Mouse (Mus musculus) CH12.LX (cell line): Measurements from ENCODE around the gene Tnfaip2. TPM values are rescaled to one million over a fixed set of nuclear protein-coding genes. Genes with fewer than 3 reads are reported as not detected.

ENCODE experiments used
- DNase-seq: peaks from one replicate; pipeline ENCODE4 v3.0.0-alpha.2; 2013; ENCODE audit errors: extremely low read depth
- H3K27ac ChIP-seq: 2 replicates; pipeline ENCODE4 v1.5.1; 2012; ENCODE audit warnings: low read depth, mild to moderate bottlenecking, control low read depth, moderate library complexity; ENCODE audit not compliant: insufficient read depth
- H3K27me3 ChIP-seq: replicated peaks from 2 replicates; pipeline ENCODE3; 2012; ENCODE audit warnings: inconsistent platforms
- H3K36me3 ChIP-seq, 2 experiments: replicated peaks in 1 of 2; 2 replicates each; pipeline versions ENCODE3 to v1.6.1; 2012; ENCODE audit warnings: inconsistent platforms in 1 of 2, low read length in 1 of 2, mild to moderate bottlenecking in 1 of 2, mixed read lengths in 1 of 2, moderate library complexity in 1 of 2; ENCODE audit not compliant: control insufficient read depth in 1 of 2, insufficient read depth in 1 of 2
- H3K4me1 ChIP-seq, 2 experiments: 2 replicates each; pipeline ENCODE4 v1.6.1; 2012; ENCODE audit warnings: inconsistent platforms in 1 of 2, moderate library complexity in 1 of 2; ENCODE audit not compliant: insufficient read depth in 2 of 2, control insufficient read depth in 1 of 2
- H3K4me2 ChIP-seq: 2 replicates; pipeline ENCODE4 v1.6.1; 2012; ENCODE audit warnings: low read depth, mild to moderate bottlenecking, control low read depth; ENCODE audit not compliant: poor library complexity, insufficient read depth, severe bottlenecking
- H3K4me3 ChIP-seq, 3 experiments: fragments of 150-350 bp in 1 of 3; sonication (generic) in 1 of 3; replicated peaks in 1 of 3; 2 replicates each; pipeline versions ENCODE3 to v1.5.1; 2011 to 2012; ENCODE audit warnings: low read depth in 2 of 3, low read length in 2 of 3, mild to moderate bottlenecking in 2 of 3, moderate library complexity in 2 of 3, control low read depth in 1 of 3, improper control_type of control experiment in 1 of 3, inconsistent platforms in 1 of 3, mixed read lengths in 1 of 3; ENCODE audit not compliant: poor library complexity in 1 of 3
- H3K79me2 ChIP-seq: replicated peaks from 2 replicates; pipeline ENCODE4 v1.6.1; 2012; ENCODE audit warnings: mild to moderate bottlenecking, moderate library complexity; ENCODE audit not compliant: control insufficient read depth, poor library complexity, insufficient read depth, severe bottlenecking; ENCODE audit errors: extremely low read depth
- H3K9ac ChIP-seq: 2 replicates; pipeline ENCODE4 v1.6.1; 2012; ENCODE audit warnings: low read depth, mild to moderate bottlenecking, control low read depth, moderate library complexity; ENCODE audit not compliant: insufficient read depth
- H3K9me3 ChIP-seq: replicated peaks from 2 replicates; pipeline ENCODE3; 2012; ENCODE audit warnings: low read length, inconsistent platforms, mixed read lengths
- CHD2 ChIP-seq: IDR thresholded peaks from 2 replicates; pipeline ENCODE4 v1.6.1; 2011; ENCODE audit warnings: low read length, improper control_type of control experiment
- CTCF ChIP-seq, 2 experiments: IDR thresholded peaks in 1 of 2; conservative IDR thresholded peaks in 1 of 2; 2 replicates each; pipeline ENCODE4 v1.5.1; 2011 to 2012; ENCODE audit warnings: low read depth in 2 of 2, low read length in 2 of 2, improper control_type of control experiment in 1 of 2, inconsistent platforms in 1 of 2, mild to moderate bottlenecking in 1 of 2, moderate library complexity in 1 of 2
- GABPA ChIP-seq: IDR thresholded peaks from 2 replicates; pipeline ENCODE4 v1.6.1; 2012; ENCODE audit warnings: low read depth, low read length, improper control_type of control experiment, inconsistent platforms; ENCODE audit not compliant: insufficient replicate concordance
- HCFC1 ChIP-seq: IDR thresholded peaks from 2 replicates; pipeline ENCODE4 v1.6.1; 2012; ENCODE audit warnings: low read depth, mild to moderate bottlenecking, inconsistent platforms, low read length, improper control_type of control experiment
- IRF4 ChIP-seq: IDR thresholded peaks from 2 replicates; pipeline ENCODE4 v1.6.1; 2014; ENCODE audit warnings: low read depth, mild to moderate bottlenecking, inconsistent platforms, low read length, improper control_type of control experiment
- KAT2A ChIP-seq: IDR thresholded peaks from 2 replicates; pipeline ENCODE4 v1.6.1; 2012; ENCODE audit warnings: low read length, improper control_type of control experiment, inconsistent platforms; ENCODE audit not compliant: insufficient replicate concordance
- MAFK ChIP-seq: IDR thresholded peaks from 2 replicates; pipeline ENCODE4 v1.6.1; 2011; ENCODE audit warnings: low read length, improper control_type of control experiment; ENCODE audit not compliant: insufficient replicate concordance
- MAZ ChIP-seq: IDR thresholded peaks from 2 replicates; pipeline ENCODE4 v1.6.1; 2012; ENCODE audit warnings: low read depth, mild to moderate bottlenecking, inconsistent platforms, low read length, improper control_type of control experiment, moderate library complexity
- MEF2A ChIP-seq: IDR thresholded peaks from 2 replicates; pipeline ENCODE4 v1.6.1; 2014; ENCODE audit warnings: low read depth, mild to moderate bottlenecking, inconsistent platforms, low read length, improper control_type of control experiment, borderline replicate concordance
- MXI1 ChIP-seq: IDR thresholded peaks from 2 replicates; pipeline ENCODE4 v1.6.1; 2011; ENCODE audit warnings: mild to moderate bottlenecking, low read depth, low read length, improper control_type of control experiment
- MYC ChIP-seq: IDR thresholded peaks from 2 replicates; pipeline ENCODE4 v1.6.1; 2011; ENCODE audit warnings: low read depth, mild to moderate bottlenecking, improper control_type of control experiment, low read length
- NELFE ChIP-seq: IDR thresholded peaks from 2 replicates; pipeline ENCODE4 v1.6.1; 2011; ENCODE audit warnings: low read depth, low read length, improper control_type of control experiment
- PAX5 ChIP-seq: IDR thresholded peaks from 2 replicates; pipeline ENCODE4 v1.6.1; 2012; ENCODE audit warnings: low read length, inconsistent platforms, mixed read lengths
- RAD21 ChIP-seq: IDR thresholded peaks from 2 replicates; pipeline ENCODE4 v1.6.1; 2011; ENCODE audit warnings: low read depth, mild to moderate bottlenecking, low read length, improper control_type of control experiment, moderate library complexity
- RCOR1 ChIP-seq: conservative IDR thresholded peaks from 2 replicates; pipeline ENCODE4 v1.6.1; 2012; ENCODE audit warnings: low read depth, mild to moderate bottlenecking, inconsistent platforms, low read length, improper control_type of control experiment
- SMC3 ChIP-seq: IDR thresholded peaks from 2 replicates; pipeline ENCODE4 v1.6.1; 2011; ENCODE audit warnings: low read depth, low read length, improper control_type of control experiment
- UBTF ChIP-seq: IDR thresholded peaks from 2 replicates; pipeline ENCODE4 v1.6.1; 2012; ENCODE audit warnings: low read depth, mild to moderate bottlenecking, inconsistent platforms, low read length, improper control_type of control experiment, moderate library complexity
- USF1 ChIP-seq: IDR thresholded peaks from 2 replicates; pipeline ENCODE4 v1.6.1; 2014; ENCODE audit warnings: low read depth, mild to moderate bottlenecking, inconsistent platforms, low read length, improper control_type of control experiment
- ZC3H11A ChIP-seq: IDR thresholded peaks from 2 replicates; pipeline ENCODE4 v1.6.1; 2012; ENCODE audit warnings: low read depth, mild to moderate bottlenecking, inconsistent platforms, low read length, improper control_type of control experiment
- dilution Hi-C: fragments of 300-500 bp; cut with MboI; formaldehyde crosslinking; loops from 2 replicates; pipeline ENCODE4 v1.14.3; 2020; ENCODE audit warnings: low sequenced_read_pairs; ENCODE audit not compliant: extremely low pct_unique_long_range_greater_than_20kb, extremely low pct_ligation_motif_present
- in situ Hi-C: fragments of 300-500 bp; cut with MboI; formaldehyde crosslinking; loops from 3 replicates; pipeline ENCODE4 v1.14.3; 2019; ENCODE audit warnings: low sequenced_read_pairs, low pct_ligation_motif_present, low pct_unique_long_range_greater_than_20kb, mixed read lengths
- polyA plus RNA-seq: library from polyadenylated mRNA; unstranded; fragments of >175 nt; gene quantifications from 2 replicates; pipeline ENCODE4 v1.2.1, GENCODE M21; 2012; ENCODE audit warnings: low read depth; ENCODE audit not compliant: insufficient read length
- total RNA-seq, 2 experiments: library from RNA; depleted of rRNA; stranded (reverse); fragments of 300-350 nt in 1 of 2; fragments of >200 nt in 1 of 2; gene quantifications; 2 replicates each; pipeline ENCODE4 v1.2.3; 2012 to 2014

Gene Tnfaip2
- total and polyA plus RNA-seq, 3 experiments, result 0.93 to 2.5 (median 1.4) TPM

DNA sequence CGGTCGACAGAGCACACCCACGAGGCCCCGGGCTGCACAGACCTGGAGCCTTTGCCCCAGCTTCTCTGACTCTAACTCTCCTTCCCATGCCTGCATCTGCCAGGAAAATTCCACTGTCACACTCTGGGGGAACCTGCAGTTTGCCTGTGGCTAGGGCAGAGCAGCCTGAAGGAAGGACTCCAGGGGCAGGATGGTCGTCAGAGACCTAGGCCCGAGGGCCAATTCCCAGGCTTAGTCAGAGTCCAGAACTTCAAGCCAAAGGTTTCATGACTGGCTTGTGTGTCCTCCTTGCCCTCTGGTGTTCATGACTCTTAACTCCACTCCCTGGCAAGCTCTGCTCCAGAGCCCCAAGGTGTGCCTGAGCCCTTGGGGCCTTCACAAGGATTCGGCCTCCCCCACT is 25.9 kb downstream of the Tnfaip2 start:
- in situ Hi-C loops, result no loop called here
- H3K27me3 ChIP-seq, result peaks cover 31% of the 10 kb centered on the region

GRCm38 (mm10) chr12:111469507-111469906 is 27.2 kb downstream of the Tnfaip2 start:
- in situ Hi-C loops (no loop called here), dilution Hi-C loops (no loop called here)
- Histone ChIP-seq H3K4me2 (no peak overlapping the region), H3K27me3 (peaks cover 23% of the 10 kb centered on the region), H3K36me3 (no peaks in the 10 kb centered on the region), H3K79me2 (no peaks in the 10 kb centered on the region), H3K4me3 (no peak overlapping the region), H3K9ac (no peak overlapping the region), H3K4me1 (peaks cover 11 to 21% of the 10 kb centered on the region in 2 experiments), H3K9me3 (no peaks in the 10 kb centered on the region), H3K27ac (no peak overlapping the region)
- TF ChIP-seq KAT2A (no peak), RAD21 (peak; percentile 77), CTCF (conservative IDR thresholded peaks at IDR 0.05 in 1 of 2, IDR thresholded peaks at IDR 0.05 in 1 of 2; ENCODE audit: low read depth in 2 of 2, low read length in 2 of 2) (peak; percentile 71 to 91), MEF2A (no peak), IRF4 (no peak), MAZ (no peak), MXI1 (no peak), PAX5 (no peak), ZC3H11A (no peak), UBTF (no peak), MAFK (no peak), SMC3 (peak; percentile 85), RCOR1 (no peak), GABPA (no peak), NELFE (no peak), MYC (no peak)
- DNase-seq, result peak; percentile 76

More for the DNA sequence above, 25.9 kb downstream of the Tnfaip2 start:
- H3K9ac ChIP-seq, result no peak overlapping the region
- H3K36me3 ChIP-seq, result no peaks in the 10 kb centered on the region
- no peaks in the 10 kb centered on the region for H3K9me3 ChIP-seq
- H3K4me3 ChIP-seq, result no peak overlapping the region
- TF ChIP-seq MXI1 (no peak), USF1 (no peak), HCFC1 (no peak), NELFE (no peak), CHD2 (no peak), MYC (no peak)
- TF ChIP-seq, all 38 proteins: peak for 0
- Histone ChIP-seq H3K79me2 (no peaks in the 10 kb centered on the region), H3K27ac (no peak overlapping the region), H3K4me2 (no peak overlapping the region), H3K4me1 (peaks cover 9 to 21% of the 10 kb centered on the region in 2 experiments)
- dilution Hi-C loops, result no loop called here
- DNase-seq, result no peak
